Comparison of ENCODE assay signal across 12 mouse cellular contexts in the genomic region with DNA sequence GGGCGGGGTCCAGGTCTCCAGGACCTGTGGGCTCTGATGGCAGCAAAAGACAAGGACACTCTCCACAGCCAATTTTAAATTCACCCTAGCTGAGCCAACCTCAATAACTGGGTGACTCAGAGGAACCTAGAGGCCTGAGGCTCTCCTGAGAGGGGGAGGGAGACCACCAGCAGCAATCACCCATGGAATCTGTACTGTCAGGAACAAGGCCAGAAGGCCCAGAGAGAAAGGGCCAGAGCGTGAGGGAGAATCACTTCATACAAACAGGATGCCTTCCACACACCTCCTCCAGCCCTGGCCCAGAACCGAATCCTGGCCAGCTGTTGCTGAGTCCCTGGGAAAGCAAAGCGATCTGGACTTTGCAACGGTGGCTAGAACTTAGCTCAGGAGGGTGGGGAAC.
DNase-seq lines count a peak whose midpoint lies in the region; ATAC-seq and TF ChIP-seq lines count a peak whose summit lies in the region.
"Had no signal": no experiment of that assay in that cellular context is flagged by ENCODE, and none has a peak within 500 bp of the region (broad histone marks: within the 10 kb centered on the region; RNA-seq: fewer than 3 reads in every experiment).

No protein-coding gene starts in this region.

- peak overlapping the region; percentile 67 for H3K27ac ChIP-seq in layer of hippocampus, adult 2 months
- H3K27ac ChIP-seq: liver, embryonic 13.5 days had no signal

- H3K4me3 ChIP-seq in layer of hippocampus, adult 2 months = no peak overlapping the region
- no peak overlapping the region for H3K4me3 ChIP-seq in myocyte
- H3K4me3 ChIP-seq: liver, embryonic 13.5 days had no signal

- ATAC-seq in megakaryocyte, adult 5-6 weeks (ENCODE audit: poor library complexity, severe bottlenecking) = no peak

- H3K79me2 ChIP-seq in myocyte (ENCODE audit: control insufficient read depth, insufficient read depth) = peaks cover 22% of the 10 kb centered on the region

- peak; percentile 34 for DNase-seq in adrenal gland, postnatal 14 days
- no peak for DNase-seq in adrenal gland, adult 8-10 months
- no peak for DNase-seq in layer of hippocampus, adult 2 months (ENCODE audit: low spot score in 2 of 2)
- DNase-seq in layer of hippocampus, adult 9-10 months (ENCODE audit: low spot score) = no peak
- DNase-seq in 416B (ENCODE audit: low read depth) = peak; percentile 22
- no peak for DNase-seq in cerebellum, postnatal 14 days
- DNase-seq: cerebellum, postnatal 36 days; heart, postnatal 4 days; kidney, postnatal 36 days; liver, embryonic 13.5 days had no signal

- no peaks in the 10 kb centered on the region for H3K27me3 ChIP-seq in myocyte (ENCODE audit: control insufficient read depth, insufficient read depth, insufficient read length)
- H3K27me3 ChIP-seq: liver, embryonic 13.5 days had no signal

- H3ac ChIP-seq in myocyte (ENCODE audit: control insufficient read depth, insufficient read length) = no peak overlapping the region

- no peak for TF ChIP-seq POLR2A in myocyte (IDR thresholded peaks at IDR 0.05; ENCODE audit: insufficient read length, low read depth)

- no peaks in the 10 kb centered on the region for H3K36me3 ChIP-seq in myocyte (ENCODE audit: control insufficient read depth, insufficient read depth)
- H3K36me3 ChIP-seq: liver, embryonic 13.5 days had no signal

- peak overlapping the region; percentile 47 for H3K4me2 ChIP-seq in myocyte (ENCODE audit: low read depth)
- H3K4me2 ChIP-seq: liver, embryonic 13.5 days had no signal

- TF ChIP-seq CTCF in layer of hippocampus, adult 2 months (conservative IDR thresholded peaks at IDR 0.05) = no peak

TF ChIP-seq in myocyte, 11 proteins besides CTCF, POLR2A, EP300 and RAD21:
- TF ChIP-seq MYOD1 (IDR thresholded peaks at IDR 0.05; ENCODE audit: control insufficient read depth in 1 of 3, insufficient read length in 2 of 3, low read depth in 2 of 3) (peak in 1 of 3 experiments; percentile 7), MYOG (IDR thresholded peaks at IDR 0.05; ENCODE audit: control insufficient read depth in 1 of 3, insufficient read depth in 1 of 3, insufficient read length in 2 of 3, low read depth in 2 of 3) (peak in 1 of 3 experiments; percentile 49), SRF (IDR thresholded peaks at IDR 0.05; ENCODE audit: control insufficient read depth, insufficient read length, low read depth) (no peak)

Comparison
In these comparisons a context has a peak if more than half of its experiments do, and no peak if none do; other contexts are left out.
1. DNase-seq: peak in adrenal gland, postnatal 14 days (single experiment) and 416B (single experiment); none in adrenal gland, adult 8-10 months (single experiment), layer of hippocampus, adult 2 months (0 of 2), layer of hippocampus, adult 9-10 months (single experiment) and cerebellum, postnatal 14 days (0 of 2).